Mouse (Mus musculus) cerebellum, postnatal 36 days (tissue): ENCODE measurements at regions not wholly inside any gene's neighbourhood (a gene's known extent, or its start where the extent isn't known, plus 50 kb on each side); places are given as distances from the start of the nearest gene placed in this dataset.
"Not testable (repeated sequence)": the region's sequence is repeated elsewhere in the genome, so short reads cannot be mapped to it uniquely, and the experiment has no call there.

ENCODE experiments used
- DNase-seq, 2 experiments: peaks; one replicate each; pipeline ENCODE4 v3.0.0; 2021 to 2022; ENCODE audit warnings: mixed read lengths in 2 of 2

GRCm38 (mm10) chr9:6845281-6845680, 339.0 kb downstream of the Dync2h1 start:
- not testable (repeated sequence) for DNase-seq

DNA sequence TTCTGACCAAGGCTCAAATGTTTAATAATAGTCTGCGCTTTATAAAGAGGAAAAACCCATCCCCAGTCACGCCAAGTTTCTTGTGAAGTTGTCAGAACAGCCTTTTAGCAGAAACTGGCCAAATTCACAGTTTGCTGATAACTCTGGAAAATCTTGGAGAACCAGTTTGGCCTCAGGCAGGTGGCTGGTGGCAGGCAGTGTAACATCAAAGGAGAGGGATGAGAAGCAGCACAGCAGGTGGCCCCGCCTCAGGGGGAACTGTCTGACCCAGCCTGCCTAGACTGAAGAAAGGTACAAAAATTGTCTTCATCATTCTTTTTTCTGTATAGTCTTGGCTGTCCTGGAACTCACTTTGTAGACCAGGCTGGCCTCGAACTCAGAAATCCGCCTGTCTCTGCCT, 349.3 kb downstream of the Dync2h1 start:
- DNase-seq = peak in 1 of 2 experiments; percentile 2

GRCm38 (mm10) chr9:6834470-6834869, 349.8 kb downstream of the Dync2h1 start:
- DNase-seq = no peak

DNA sequence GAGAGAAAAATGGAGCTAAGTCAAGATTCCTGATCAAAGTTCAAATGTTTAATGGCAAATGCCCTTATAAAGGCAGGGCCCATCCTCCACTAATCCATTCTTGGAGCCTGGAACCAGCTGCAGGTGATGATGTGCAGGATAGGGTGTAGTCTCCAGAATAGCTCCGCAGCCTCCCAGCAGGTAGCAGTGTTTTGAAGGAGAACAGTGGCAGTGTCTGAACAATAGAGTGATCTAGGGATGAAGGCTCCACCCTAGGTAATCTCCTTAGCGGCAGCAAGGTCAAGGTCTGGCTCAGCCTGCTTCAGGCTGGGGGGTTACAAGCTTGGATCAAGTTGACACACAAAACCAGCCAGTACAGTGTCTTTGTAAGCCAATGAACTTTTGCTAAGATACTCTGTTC, 351.4 kb downstream of the Dync2h1 start:
- no peak for DNase-seq

GRCm38 (mm10) chr9:6831642-6832041, 352.6 kb downstream of the Dync2h1 start:
- not testable (repeated sequence) for DNase-seq

DNA sequence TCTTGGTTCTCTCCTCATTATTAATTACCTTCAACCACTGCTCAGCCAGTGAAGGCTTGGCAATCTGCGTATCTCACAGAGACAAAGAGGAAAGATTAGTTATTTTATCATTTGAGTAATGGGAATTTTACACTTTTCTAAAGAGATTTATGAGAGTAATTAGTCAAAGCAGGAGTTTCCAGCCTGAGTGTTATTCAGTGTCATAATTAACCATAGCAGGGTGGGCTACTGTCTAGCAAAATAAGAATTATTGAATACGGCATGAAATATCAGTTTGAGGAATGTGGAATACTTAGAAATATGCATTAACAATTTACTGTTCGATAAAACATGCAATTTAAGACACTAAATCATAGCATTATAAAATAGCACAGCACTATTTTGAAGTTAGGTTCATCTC, 357.7 kb downstream of the Dync2h1 start:
- no peak for DNase-seq

DNA sequence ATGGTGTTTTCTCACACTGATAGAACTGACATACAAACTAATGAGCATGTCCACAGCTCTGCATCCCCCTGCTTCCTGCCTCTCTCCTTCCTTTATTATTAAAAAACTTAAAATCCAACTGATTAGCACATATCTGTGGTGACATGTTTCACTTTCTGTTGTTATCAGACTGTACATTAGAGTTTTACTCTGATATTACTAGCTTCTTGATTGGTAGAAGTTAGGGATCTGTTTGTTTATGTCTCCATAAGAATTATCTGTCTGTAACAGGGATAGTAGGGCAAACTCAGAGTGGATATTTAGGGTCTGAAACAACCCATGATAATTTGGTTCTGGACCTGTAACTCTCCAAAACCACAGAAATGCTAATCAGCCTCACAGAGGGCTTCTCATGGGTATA, 358.6 kb downstream of the Dync2h1 start:
- no peak for DNase-seq

DNA sequence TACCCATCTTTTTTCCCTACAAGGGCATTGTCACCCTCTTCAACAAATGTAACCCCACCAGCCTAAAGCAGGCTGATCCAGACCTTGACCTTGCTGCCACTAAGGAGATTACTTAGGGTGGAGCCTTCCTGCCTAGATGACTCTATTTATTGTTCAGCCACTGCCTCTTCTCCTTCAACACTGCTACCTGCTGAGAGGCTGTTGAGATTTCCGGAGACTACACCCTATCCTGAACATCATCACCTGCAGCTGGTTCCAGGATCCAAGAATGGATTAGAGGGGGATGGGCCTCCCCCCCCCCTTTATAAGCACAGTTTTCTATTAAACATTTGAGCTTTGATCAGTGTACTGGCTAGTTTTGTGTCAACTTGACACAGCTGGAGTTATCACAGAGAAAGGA, 360.3 kb downstream of the Dync2h1 start:
- DNase-seq = not testable (repeated sequence)

DNA sequence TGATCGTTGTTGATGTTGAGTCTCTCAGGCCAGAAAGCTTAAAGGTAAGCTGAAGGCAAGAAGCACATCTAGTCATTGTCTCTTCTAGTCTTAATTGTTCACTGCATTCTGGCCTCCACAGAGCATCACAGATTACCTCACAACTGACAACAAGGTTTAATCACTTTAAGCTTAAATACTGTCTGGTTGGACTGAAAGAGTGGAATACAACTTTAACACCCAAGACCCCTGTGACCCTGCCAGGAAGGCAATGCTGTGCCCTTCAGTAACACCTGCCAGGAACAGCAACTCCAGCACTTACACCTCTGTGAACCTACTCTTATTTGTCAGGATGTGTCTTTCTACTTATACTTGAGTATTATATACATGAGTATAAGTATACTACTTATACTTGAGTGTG, 360.7 kb downstream of the Dync2h1 start:
- no peak for DNase-seq

DNA sequence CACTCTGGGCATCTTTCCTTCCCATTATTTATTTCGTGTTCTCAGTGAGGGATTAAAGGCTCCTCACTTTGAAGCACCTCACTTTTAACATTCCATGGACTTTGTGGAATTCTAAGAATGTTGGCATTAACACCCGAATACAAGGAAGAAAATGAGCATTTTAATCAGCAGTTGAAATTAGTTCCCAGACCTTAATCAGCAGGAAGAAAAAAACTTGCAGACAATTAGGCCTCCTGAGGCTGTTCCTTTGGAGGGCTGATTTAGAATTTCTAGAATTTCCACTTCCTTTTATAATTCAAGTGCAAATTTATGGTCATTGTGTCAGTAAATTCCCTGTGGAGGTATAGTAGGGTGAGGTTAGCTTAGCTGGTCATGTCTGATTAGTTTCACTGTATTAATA, 407.6 kb downstream of the Dync2h1 start:
- DNase-seq = no peak

- DNase-seq = no peak
Observed at GRCm38 (mm10) chr9:6741478-6741877, 442.8 kb downstream of the Dync2h1 start.

DNA sequence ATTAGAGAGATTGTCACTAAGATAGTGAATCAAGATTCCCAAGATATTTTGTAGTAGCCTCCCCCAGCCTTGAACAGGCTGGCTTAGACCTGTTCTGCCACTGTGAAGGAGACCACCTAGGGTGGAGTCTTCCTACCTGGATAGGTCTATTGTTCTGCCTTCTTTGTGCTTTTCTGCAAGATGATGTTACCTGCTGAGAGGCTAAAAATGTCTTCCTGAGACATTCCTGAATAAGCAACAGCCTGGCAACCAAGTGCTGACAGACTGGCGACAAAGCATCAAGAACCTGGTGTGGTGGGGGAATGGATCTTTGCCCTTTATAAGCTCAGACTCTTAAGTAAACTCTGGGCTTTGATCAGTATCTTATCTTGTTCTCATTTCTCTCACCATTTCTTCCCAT, 447.8 kb downstream of the Dync2h1 start:
- DNase-seq = no peak

DNA sequence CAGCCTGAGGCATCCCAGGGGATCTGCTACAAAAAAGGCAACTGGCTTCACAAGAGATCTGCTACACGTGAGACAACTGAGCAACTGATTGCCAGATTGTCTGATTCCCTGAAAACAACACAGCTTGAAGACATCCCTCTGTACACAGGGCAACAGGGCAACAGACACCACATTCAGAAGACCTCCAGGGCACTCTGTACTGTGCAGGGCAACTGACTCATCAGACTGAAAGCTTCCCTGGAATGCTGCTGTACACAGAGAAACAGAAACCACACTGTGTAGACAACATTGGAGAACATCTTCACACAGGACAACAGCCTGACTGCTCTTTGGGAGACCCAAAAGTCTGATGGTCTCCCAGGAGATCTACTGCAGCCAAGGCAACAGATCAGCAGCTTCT, 456.8 kb upstream of the Ddi1 start:
- no peak for DNase-seq

DNA sequence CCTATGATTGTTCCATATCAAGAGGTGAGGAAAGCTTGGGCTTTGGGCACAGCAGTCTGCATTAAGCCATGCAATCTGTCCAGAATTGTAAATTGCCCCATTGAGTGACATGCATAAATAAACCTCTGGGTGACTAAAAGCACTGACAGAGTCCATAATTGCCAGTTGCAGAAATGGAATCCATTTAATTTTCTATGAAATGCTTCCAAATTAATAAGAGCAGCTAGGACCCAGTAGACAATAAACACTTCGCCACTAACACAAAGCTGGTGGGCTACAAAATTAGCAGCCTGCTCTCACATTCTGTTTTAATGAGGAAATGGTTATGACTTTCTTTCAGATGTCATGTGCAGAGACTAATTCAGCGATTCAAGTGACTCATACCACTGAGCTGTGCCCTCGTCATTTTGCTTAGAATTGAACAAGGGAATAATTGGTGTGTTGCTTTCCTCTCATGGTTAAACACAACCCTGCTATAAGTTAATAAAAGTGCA, 407.6 kb upstream of the Ddi1 start:
- DNase-seq = no peak

DNA sequence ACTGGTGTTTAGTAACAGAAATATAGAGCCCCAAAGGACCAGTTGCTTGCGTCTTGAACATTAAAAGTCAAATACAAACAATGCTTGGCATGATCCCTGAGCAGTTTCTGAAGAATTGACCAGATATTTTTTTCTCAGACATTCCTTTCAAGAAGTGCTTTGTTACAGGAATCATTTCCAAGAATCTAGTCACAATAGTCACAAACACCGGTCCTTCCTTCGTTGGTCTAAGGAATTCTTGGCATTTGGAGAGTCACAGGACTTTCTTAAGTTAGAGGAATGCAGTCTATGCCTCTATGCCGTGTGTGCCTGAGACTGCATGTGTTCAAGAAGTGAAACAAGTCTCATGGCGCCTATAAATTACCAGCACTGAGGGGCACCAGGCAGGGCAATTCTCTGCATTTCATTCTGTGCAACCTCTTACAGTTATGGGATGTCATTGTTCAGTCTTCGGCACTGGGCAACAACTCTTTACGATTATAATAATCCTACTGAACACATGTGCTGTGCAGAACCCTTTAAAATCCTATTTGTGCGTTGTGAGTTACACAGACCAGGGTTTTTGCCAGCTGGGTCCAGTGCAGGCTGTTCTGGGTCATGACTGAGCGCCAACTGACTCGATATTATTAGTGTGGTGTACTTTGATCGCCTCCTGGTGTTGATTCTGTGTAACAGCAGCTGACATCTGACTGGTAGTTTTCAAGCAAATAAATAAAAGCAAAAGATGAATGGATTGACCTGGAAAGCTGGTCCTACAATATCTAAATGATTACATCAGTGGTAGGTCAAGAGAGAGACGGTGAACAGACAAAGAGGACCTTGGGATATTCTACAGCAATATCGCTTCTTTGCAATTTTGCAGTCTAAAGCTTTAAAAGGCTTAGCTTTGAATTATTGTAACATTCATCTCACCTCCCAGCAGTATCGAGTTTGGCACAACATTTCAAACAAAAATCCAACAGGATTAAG, 398.6 kb upstream of the Ddi1 start:
- DNase-seq = peak; percentile 79 to 82

DNA sequence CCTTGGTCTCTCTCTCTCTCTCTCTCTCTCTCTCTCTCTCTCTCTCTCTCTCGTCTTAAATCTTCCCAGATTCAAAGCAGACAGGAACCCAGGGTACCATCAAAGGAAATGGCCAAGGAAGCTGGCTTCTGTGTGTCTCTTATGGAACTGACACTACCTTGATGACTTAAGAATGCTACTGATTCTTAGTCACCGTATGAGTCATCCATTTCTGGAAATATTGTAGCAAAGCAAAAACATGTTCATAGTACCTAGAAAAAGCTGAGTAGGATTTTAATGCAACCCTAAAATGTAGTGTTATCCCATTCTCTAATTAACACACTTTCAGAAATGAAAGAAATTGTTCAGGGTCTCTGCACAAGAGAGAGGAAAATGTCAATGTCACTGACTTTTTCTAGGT, 396.0 kb upstream of the Ddi1 start:
- DNase-seq = no peak

DNA sequence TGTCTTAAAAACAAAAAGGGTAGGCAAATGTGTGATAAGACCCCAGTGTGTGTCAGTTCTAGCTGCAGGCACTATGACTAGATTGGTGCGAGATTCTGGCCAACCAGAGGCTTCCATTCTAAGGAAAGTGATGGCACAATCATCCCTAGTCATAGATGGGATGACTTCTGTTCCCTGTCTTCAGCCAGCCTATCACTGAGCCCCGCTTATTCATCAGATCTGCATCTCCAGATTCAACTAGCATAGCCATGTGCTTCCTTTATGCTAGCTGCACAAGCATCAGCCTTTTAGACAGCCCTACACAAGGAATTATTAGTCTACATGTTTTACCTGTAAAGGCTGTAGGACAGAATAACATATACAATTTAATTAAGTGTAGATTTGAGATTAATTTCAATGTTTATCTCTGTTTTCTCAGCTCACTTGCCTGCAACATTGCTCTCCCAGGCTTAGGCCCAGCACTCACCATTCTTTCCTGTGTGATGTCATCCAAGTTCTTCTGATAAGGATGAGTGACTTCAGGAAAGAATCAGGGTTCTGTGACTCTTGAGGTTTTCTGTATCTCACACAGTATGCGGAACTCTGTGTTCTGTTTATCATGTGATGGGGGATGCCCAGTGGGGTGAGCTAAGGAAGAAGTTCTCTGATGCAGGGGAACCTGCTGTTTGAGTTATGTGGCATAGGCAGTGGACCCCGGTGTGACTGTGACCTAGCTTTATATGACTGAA, 382.8 kb upstream of the Ddi1 start:
- DNase-seq = no peak

DNA sequence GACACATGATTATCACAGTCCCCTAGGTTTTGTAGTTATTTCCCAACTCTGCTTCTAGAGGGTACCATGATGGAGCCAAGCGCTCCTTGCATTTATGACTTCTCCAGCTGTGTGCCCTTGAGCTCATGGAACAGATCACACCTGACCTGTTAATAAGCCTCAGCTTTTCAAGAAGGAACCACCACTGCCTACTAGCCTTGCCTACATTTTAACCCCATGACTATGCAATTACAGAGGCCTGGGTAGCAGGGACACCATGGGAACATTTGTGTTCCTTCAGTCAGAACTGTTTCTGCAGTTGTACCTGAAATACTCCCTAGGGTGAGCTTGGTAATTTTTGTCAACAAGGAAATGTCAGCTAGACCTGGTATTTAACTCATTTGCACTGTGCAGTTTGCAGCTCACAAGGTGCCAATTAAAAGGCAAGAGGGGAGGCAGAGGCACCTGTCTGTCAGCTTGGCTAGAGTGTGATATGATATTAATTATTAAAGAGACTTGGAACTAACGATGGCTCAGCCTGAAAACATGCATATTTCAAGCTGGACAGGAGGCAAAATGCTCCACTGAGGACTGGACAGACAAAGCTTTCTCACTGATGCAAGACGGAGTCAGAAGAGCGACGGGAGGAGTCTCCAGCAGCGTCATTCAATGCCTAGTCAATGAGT, 382.1 kb upstream of the Ddi1 start:
- DNase-seq = no peak

GRCm38 (mm10) chr9:6645796-6646309, 376.2 kb upstream of the Ddi1 start:
- DNase-seq = no peak

GRCm38 (mm10) chr9:6645321-6645720, 375.7 kb upstream of the Ddi1 start:
- no peak for DNase-seq

DNA sequence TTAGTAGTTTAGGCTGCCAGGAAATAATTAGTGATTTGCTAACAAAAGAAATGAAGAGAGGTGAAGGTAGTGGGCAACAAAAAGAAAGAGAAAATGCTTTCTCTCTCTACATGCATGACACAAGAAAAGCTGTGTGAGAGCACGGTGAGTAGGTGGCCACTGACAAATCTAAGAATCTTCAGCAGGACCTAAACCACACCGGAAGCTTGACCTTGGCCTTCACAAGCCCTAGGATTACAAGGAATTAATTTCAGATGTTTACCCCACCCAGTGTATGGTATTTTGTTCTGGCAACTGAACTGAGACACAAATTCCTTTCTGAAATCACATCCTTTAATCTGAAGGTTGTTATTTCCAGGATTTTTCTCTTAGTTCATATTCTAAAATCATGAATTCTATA, 347.5 kb upstream of the Ddi1 start:
- DNase-seq = no peak

GRCm38 (mm10) chr9:6609284-6609627, 339.6 kb upstream of the Ddi1 start:
- DNase-seq = no peak
